Mouse (Mus musculus): ENCODE data around the gene Naa60. TPM values are rescaled to one million over a fixed set of nuclear protein-coding genes. Genes with fewer than 3 reads are reported as not detected.
A peak's percentile ranks its signal among the peaks of the same experiment; 100 is the strongest.

The Naa60 gene
- total and polyA plus RNA-seq, 2 experiments from 2014 or later: 76.7 to 91.6 TPM

GRCm38 (mm10) chr16:3854437-3855182 lies 17.6 kb upstream of the Naa60 start:
- DNase-seq (ENCODE audit: low spot score): no peak
- Histone ChIP-seq H3K9me3 (ENCODE audit: low read length) (no peaks in the 10 kb centered on the region), H3K4me2 (ENCODE audit: low read depth, low read length) (no peak overlapping the region), H3K9ac (replicated peaks; ENCODE audit: low read length) (no peak overlapping the region), H3K27me3 (ENCODE audit: insufficient read depth, low read length) (no peaks in the 10 kb centered on the region), H3K27ac (no peak overlapping the region), H3K36me3 (ENCODE audit: insufficient read depth, low read length) (no peaks in the 10 kb centered on the region), H3K4me3 (ENCODE audit: low read length) (no peak overlapping the region), H3K4me1 (ENCODE audit: insufficient read depth, low read length) (no peaks in the 10 kb centered on the region)
- WGBS: 53% methylated on average over 11 of the region's 11 CpGs
- no peak for TF ChIP-seq CTCF (IDR thresholded peaks at IDR 0.05; ENCODE audit: low read depth)
- ATAC-seq: no peak

GRCm38 (mm10) chr16:3855776-3856175 lies 16.4 kb upstream of the Naa60 start:
- Histone ChIP-seq H3K4me3 (ENCODE audit: low read length) (no peak overlapping the region), H3K4me1 (ENCODE audit: insufficient read depth, low read length) (no peaks in the 10 kb centered on the region), H3K27me3 (ENCODE audit: insufficient read depth, low read length) (no peaks in the 10 kb centered on the region), H3K9me3 (ENCODE audit: low read length) (no peaks in the 10 kb centered on the region), H3K36me3 (ENCODE audit: insufficient read depth, low read length) (peaks cover 6% of the 10 kb centered on the region; the same call in 1 of the 2 replicates), H3K9ac (replicated peaks; ENCODE audit: low read length) (no peak overlapping the region), H3K4me2 (ENCODE audit: low read depth, low read length) (no peak overlapping the region), H3K27ac (no peak overlapping the region)
- TF ChIP-seq CTCF (IDR thresholded peaks at IDR 0.05; ENCODE audit: low read depth): no peak
- WGBS: 88% methylated on average over 1 of the region's 1 CpGs
- DNase-seq (ENCODE audit: low spot score) (no peak), ATAC-seq (no peak)

GRCm38 (mm10) chr16:3859254-3859653 lies 12.9 kb upstream of the Naa60 start:
- ATAC-seq (no peak), DNase-seq (ENCODE audit: low spot score) (no peak)
- no peaks in the 10 kb centered on the region for H3K27me3 ChIP-seq (ENCODE audit: insufficient read depth, low read length)
- H3K36me3 ChIP-seq (ENCODE audit: insufficient read depth, low read length): peaks cover 9% of the 10 kb centered on the region; the same call in 1 of the 2 replicates
- H3K9ac ChIP-seq (replicated peaks; ENCODE audit: low read length): no peak overlapping the region
- H3K9me3 ChIP-seq (ENCODE audit: low read length): no peaks in the 10 kb centered on the region
- H3K4me3 ChIP-seq (ENCODE audit: low read length): no peak overlapping the region
- no peak for TF ChIP-seq CTCF (IDR thresholded peaks at IDR 0.05; ENCODE audit: low read depth)
- no peaks in the 10 kb centered on the region for H3K4me1 ChIP-seq (ENCODE audit: insufficient read depth, low read length)
- no peak overlapping the region for H3K4me2 ChIP-seq (ENCODE audit: low read depth, low read length)
- no peak overlapping the region for H3K27ac ChIP-seq
- 95% methylated on average over 4 of the region's 4 CpGs for WGBS

GRCm38 (mm10) chr16:3871815-3872214 lies 360 bp upstream of the Naa60 start:
- Histone ChIP-seq H3K4me1 (ENCODE audit: insufficient read depth, low read length) (no peaks in the 10 kb centered on the region), H3K4me3 (ENCODE audit: low read length) (peak overlapping the region; percentile 49), H3K27ac (peak overlapping the region; percentile 56; the same call in 1 of the 2 replicates), H3K36me3 (ENCODE audit: insufficient read depth, low read length) (no peaks in the 10 kb centered on the region), H3K27me3 (ENCODE audit: insufficient read depth, low read length) (no peaks in the 10 kb centered on the region), H3K9me3 (ENCODE audit: low read length) (no peaks in the 10 kb centered on the region), H3K9ac (replicated peaks; ENCODE audit: low read length) (peak overlapping the region; percentile 52), H3K4me2 (ENCODE audit: low read depth, low read length) (peak overlapping the region; percentile 95)
- no peak for DNase-seq (ENCODE audit: low spot score)
- no peak for TF ChIP-seq CTCF (IDR thresholded peaks at IDR 0.05; ENCODE audit: low read depth)
- WGBS: under 1% methylated on average over 16 of the region's 16 CpGs
- ATAC-seq: no peak; the same call in 1 of the 2 replicates

- 94% methylated on average over 4 of the region's 4 CpGs for WGBS
- H3K4me2 ChIP-seq (ENCODE audit: low read depth, low read length): no peak overlapping the region
- H3K4me3 ChIP-seq (ENCODE audit: low read length): no peak overlapping the region
- no peak overlapping the region for H3K27ac ChIP-seq
- no peaks in the 10 kb centered on the region for H3K9me3 ChIP-seq (ENCODE audit: low read length)
- no peaks in the 10 kb centered on the region for H3K27me3 ChIP-seq (ENCODE audit: insufficient read depth, low read length)
- no peak overlapping the region for H3K9ac ChIP-seq (replicated peaks; ENCODE audit: low read length)
- H3K4me1 ChIP-seq (ENCODE audit: insufficient read depth, low read length): no peaks in the 10 kb centered on the region
- H3K36me3 ChIP-seq (ENCODE audit: insufficient read depth, low read length): no peaks in the 10 kb centered on the region
- ATAC-seq: no peak
- DNase-seq (ENCODE audit: low spot score): no peak
- TF ChIP-seq CTCF (IDR thresholded peaks at IDR 0.05; ENCODE audit: low read depth): no peak
Observed at GRCm38 (mm10) chr16:3876346-3876745, 4.2 kb downstream of the Naa60 start.

- TF ChIP-seq CTCF (IDR thresholded peaks at IDR 0.05; ENCODE audit: low read depth): peak; percentile 34; the same call in 1 of the 2 replicates
- peaks cover 11% of the 10 kb centered on the region for H3K4me1 ChIP-seq (ENCODE audit: insufficient read depth, low read length)
- under 1% methylated on average over 88 of the region's 88 CpGs for WGBS
- no peaks in the 10 kb centered on the region for H3K9me3 ChIP-seq (ENCODE audit: low read length)
- H3K27ac ChIP-seq: peak within 1 kb of the TSS; percentile 97
- peak within 1 kb of the TSS; percentile 99 for H3K4me3 ChIP-seq (ENCODE audit: low read length)
- DNase-seq (ENCODE audit: low spot score) (peak; percentile 97), ATAC-seq (peak; percentile 99)
- H3K36me3 ChIP-seq (ENCODE audit: insufficient read depth, low read length): no peaks in the 10 kb centered on the region
- no peaks in the 10 kb centered on the region for H3K27me3 ChIP-seq (ENCODE audit: insufficient read depth, low read length)
- H3K4me2 ChIP-seq (ENCODE audit: low read depth, low read length): peak within 1 kb of the TSS; percentile 77
- peak within 1 kb of the TSS; percentile 90 for H3K9ac ChIP-seq (replicated peaks; ENCODE audit: low read length)
Observed at GRCm38 (mm10) chr16:3884201-3885064, 12.3 kb downstream of the Naa60 start, which contains the start of the genes Zfp597 and Gm20695. Zfp597 (minus strand) TSS chr16:3884561. Gm20695 (plus strand) TSS chr16:3884648.
